Mouse (Mus musculus) cortical plate, adult 2 months (tissue): ENCODE data around the gene Entpd5.
A peak's percentile ranks its signal among the peaks of the same experiment; 100 is the strongest.

Experiments used
- CTCF ChIP-seq: fragments of 200-500 bp; IDR thresholded peaks from 2 replicates; pipeline ENCODE4 v1.5.1; 2011; ENCODE audit warnings: mild to moderate bottlenecking, control low read depth, low read length; ENCODE audit not compliant: insufficient read depth; ENCODE audit errors: extremely low read depth
- POLR2A ChIP-seq: fragments of 200-500 bp; IDR thresholded peaks from 2 replicates; pipeline ENCODE4 v1.6.1; 2011; ENCODE audit warnings: mild to moderate bottlenecking, low read length, control low read depth; ENCODE audit not compliant: insufficient read depth; ENCODE audit errors: extremely low read depth

DNA sequence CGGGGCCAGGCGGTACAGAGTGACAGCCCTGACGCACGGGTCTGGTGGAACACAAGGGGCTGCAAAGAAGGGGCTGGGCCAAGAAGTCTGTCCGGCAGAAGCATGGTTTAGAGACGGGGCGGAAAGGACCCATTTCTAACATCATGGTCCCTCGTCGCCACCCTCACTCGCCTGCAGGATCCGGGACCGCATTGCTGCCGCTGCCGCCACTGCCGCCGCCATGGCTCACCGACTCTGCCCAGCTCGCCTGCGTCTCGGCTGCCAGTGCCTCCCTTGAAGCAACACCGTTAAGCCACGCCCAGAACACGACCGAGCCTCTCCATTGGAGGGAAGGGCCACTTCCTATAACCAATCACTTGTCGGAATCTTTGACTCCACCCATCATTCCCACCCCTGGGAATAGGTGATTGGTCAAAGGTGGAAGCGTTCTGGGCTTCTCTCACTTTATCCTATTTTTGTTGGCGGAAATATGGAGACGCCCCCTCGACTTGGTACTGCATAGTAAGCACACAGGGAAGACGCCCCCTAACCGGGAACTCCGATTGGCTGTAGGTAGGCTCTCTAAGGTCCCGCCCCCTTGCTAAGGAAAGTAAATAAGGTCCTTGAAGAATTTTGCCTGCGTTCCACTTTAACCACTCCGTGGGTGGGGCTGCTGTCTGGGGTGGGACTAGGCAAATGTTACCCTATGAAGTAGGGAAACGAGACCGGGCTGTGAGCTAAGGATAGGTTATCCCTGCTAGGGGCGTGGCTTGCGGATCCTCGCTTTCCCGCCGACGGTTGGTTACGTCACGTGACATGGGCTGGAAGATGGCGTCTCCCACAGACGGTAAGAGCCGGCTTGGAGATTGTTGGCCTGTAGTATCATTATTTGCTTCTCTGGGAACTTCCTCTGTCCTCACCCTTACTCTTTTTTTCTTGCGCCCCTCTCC, 42.2 kb upstream of the Entpd5 start, which contains the start of the genes Aldh6a1 and Lin52:
- TF ChIP-seq POLR2A (peak; percentile 98), CTCF (no peak)
